Mouse (Mus musculus): ENCODE measurements around the gene Pgghg. TPM values are rescaled to one million over a fixed set of nuclear protein-coding genes. Genes with fewer than 3 reads are reported as not detected.
"Not testable (repeated sequence)": the region's sequence is repeated elsewhere in the genome, so short reads cannot be mapped to it uniquely, and the experiment has no call there.

The Pgghg gene
- polyA plus RNA-seq, 1 experiment from 2014 or later: 6.3 TPM

GRCm38 (mm10) chr7:140975465-140975864 lies 34.3 kb downstream of the Pgghg start:
- Histone ChIP-seq H3K9ac (replicated peaks) (no peak overlapping the region), H3K4me2 (no peak overlapping the region), H3K36me3 (no peaks in the 10 kb centered on the region), H3K4me3 (replicated peaks) (no peak overlapping the region), H3K27me3 (replicated peaks) (0 out of 2 replicates have a peak, but pooled peaks cover 3% of the 10 kb centered on the region), H3K9me3 (replicated peaks) (no peaks in the 10 kb centered on the region), H3K4me1 (peaks cover 10% of the 10 kb centered on the region; the same call in 1 of the 2 replicates), H3K27ac (replicated peaks) (no peak overlapping the region)
- no peak for ATAC-seq (ENCODE audit: low FRiP score)
- WGBS: 32% methylated on average over 3 of the region's 3 CpGs

DNA sequence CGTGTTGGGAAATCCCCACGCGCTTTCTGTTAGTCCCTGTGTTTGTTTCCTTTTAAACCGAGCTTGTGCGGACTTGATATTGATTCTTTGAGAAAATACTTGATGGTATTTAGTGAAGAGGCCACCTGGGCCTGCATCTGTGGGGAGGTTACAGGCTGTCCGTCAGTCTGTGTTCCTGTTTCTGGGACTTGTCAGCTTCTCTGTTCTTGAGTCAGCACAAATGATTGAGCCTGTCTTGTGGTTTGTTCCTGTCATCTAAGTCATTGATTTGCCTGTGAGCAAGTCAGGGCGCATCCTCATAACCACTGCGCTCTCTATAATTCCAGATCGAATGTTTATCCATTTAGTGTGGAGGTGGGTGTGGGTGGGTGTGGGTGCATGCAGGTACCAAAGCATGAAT lies 35.5 kb downstream of the Pgghg start:
- H3K9me3 ChIP-seq (replicated peaks); H3K27ac ChIP-seq (replicated peaks); H3K36me3 ChIP-seq; H3K4me2 ChIP-seq; H3K4me3 ChIP-seq (replicated peaks); ATAC-seq (ENCODE audit: low FRiP score); H3K27me3 ChIP-seq (replicated peaks); H3K9ac ChIP-seq (replicated peaks): not testable (repeated sequence)
- WGBS: 93% methylated on average over 9 of the region's 9 CpGs
- peaks cover 10% of the 10 kb centered on the region; the same call in 1 of the 2 replicates for H3K4me1 ChIP-seq

- ATAC-seq (ENCODE audit: low FRiP score): no peak
- Histone ChIP-seq H3K4me1 (no peaks in the 10 kb centered on the region), H3K27me3 (replicated peaks) (no peaks in the 10 kb centered on the region), H3K4me2 (no peak overlapping the region), H3K9me3 (replicated peaks) (no peaks in the 10 kb centered on the region), H3K9ac (replicated peaks) (no peak overlapping the region), H3K36me3 (no peaks in the 10 kb centered on the region), H3K27ac (replicated peaks) (no peak overlapping the region), H3K4me3 (replicated peaks) (no peak overlapping the region)
- WGBS: 94% methylated on average over 8 of the region's 8 CpGs
These were observed 40.5 kb downstream of the Pgghg start for GRCm38 (mm10) chr7:140981704-140982103.

DNA sequence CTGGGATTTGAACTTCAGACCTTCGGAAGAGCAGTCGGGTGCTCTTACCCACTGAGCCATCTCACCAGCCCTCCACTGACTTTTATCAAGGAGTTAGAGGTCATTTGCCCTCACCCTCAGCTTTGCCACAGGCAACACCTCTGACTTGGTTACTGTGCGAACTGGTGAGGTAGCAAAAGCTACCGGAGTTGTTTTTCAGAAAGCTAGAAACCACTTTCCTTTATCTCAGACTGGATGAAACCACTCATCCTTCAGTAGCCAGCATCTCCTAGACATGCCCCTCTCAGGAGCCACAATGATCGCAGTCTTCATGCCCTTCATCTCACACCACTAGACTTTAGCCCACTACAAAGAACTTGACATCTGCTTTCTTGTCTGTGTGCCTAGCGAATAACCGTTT lies 41.8 kb downstream of the Pgghg start:
- no peak overlapping the region for H3K9ac ChIP-seq (replicated peaks)
- no peaks in the 10 kb centered on the region for H3K27me3 ChIP-seq (replicated peaks)
- WGBS: 94% methylated on average over 7 of the region's 7 CpGs
- H3K27ac ChIP-seq (replicated peaks): no peak overlapping the region
- H3K9me3 ChIP-seq (replicated peaks): no peaks in the 10 kb centered on the region
- ATAC-seq (ENCODE audit: low FRiP score): no peak
- no peak overlapping the region for H3K4me2 ChIP-seq
- H3K36me3 ChIP-seq: no peaks in the 10 kb centered on the region
- H3K4me1 ChIP-seq: no peaks in the 10 kb centered on the region
- H3K4me3 ChIP-seq (replicated peaks): no peak overlapping the region

- H3K9me3 ChIP-seq (replicated peaks): no peaks in the 10 kb centered on the region
- no peak overlapping the region for H3K4me2 ChIP-seq
- no peaks in the 10 kb centered on the region for H3K4me1 ChIP-seq
- H3K4me3 ChIP-seq (replicated peaks): no peak overlapping the region
- H3K36me3 ChIP-seq: no peaks in the 10 kb centered on the region
- no peak overlapping the region for H3K9ac ChIP-seq (replicated peaks)
- H3K27me3 ChIP-seq (replicated peaks): no peaks in the 10 kb centered on the region
- no peak overlapping the region for H3K27ac ChIP-seq (replicated peaks)
- ATAC-seq (ENCODE audit: low FRiP score): no peak
- 91% methylated on average over 17 of the region's 17 CpGs for WGBS
These were observed 46.3 kb downstream of the Pgghg start for GRCm38 (mm10) chr7:140987182-140988138.

GRCm38 (mm10) chr7:140989022-140989421 lies 47.8 kb downstream of the Pgghg start:
- no peak overlapping the region for H3K27ac ChIP-seq (replicated peaks)
- WGBS: 82% methylated on average over 4 of the region's 4 CpGs
- no peaks in the 10 kb centered on the region for H3K9me3 ChIP-seq (replicated peaks)
- no peaks in the 10 kb centered on the region for H3K4me1 ChIP-seq
- no peak overlapping the region for H3K4me2 ChIP-seq
- ATAC-seq (ENCODE audit: low FRiP score): no peak
- no peak overlapping the region for H3K9ac ChIP-seq (replicated peaks)
- H3K36me3 ChIP-seq: no peaks in the 10 kb centered on the region
- H3K4me3 ChIP-seq (replicated peaks): no peak overlapping the region
- H3K27me3 ChIP-seq (replicated peaks): no peaks in the 10 kb centered on the region

DNA sequence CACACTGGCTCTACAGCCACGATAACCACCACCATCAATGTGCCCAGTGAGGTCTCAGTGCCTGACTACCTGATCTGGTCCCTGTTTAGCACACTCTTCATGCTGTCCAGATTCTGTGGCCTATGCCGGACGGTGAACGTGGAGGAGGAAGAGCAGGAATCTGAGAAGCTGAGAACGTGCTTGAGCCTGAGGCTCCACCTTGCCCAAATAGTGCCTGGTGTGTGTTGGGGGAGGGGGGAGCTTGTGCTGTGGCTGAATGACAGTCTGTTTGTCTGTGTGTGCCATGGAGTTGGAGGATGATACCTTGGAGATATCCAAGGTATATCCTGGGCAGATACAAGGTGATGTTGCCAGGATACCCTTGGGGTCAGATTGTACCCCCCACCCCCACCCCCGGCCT lies 49.0 kb downstream of the Pgghg start:
- ATAC-seq (ENCODE audit: low FRiP score): no peak
- no peaks in the 10 kb centered on the region for H3K27me3 ChIP-seq (replicated peaks)
- 76% methylated on average over 6 of the region's 6 CpGs for WGBS
- H3K4me1 ChIP-seq: no peaks in the 10 kb centered on the region
- no peaks in the 10 kb centered on the region for H3K36me3 ChIP-seq
- H3K9ac ChIP-seq (replicated peaks): no peak overlapping the region
- H3K9me3 ChIP-seq (replicated peaks): no peaks in the 10 kb centered on the region
- H3K27ac ChIP-seq (replicated peaks): no peak overlapping the region
- H3K4me2 ChIP-seq: no peak overlapping the region
- no peak overlapping the region for H3K4me3 ChIP-seq (replicated peaks)

DNA sequence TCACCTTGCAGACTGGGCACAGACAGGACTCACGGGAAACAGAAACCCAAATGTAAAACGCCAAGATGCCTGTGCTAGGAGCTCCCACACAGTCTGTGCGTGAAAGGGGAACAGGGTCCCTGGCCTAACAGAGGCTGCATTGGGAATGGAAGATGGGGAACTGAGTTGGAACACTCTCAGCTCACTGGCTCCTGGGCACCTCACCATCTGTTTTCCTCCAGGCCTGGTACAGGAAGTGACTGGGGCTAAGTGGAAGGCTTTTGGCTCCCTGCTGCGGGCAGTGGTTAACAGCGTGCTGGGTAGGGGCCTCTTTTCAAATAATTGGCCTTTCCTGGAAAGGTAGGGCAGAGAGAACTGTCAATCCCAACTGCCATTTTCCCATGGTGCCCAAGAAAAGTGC lies 49.4 kb downstream of the Pgghg start:
- ATAC-seq (ENCODE audit: low FRiP score): no peak
- WGBS: 76% methylated on average over 5 of the region's 5 CpGs
- Histone ChIP-seq H3K9me3 (replicated peaks) (no peaks in the 10 kb centered on the region), H3K9ac (replicated peaks) (no peak overlapping the region), H3K36me3 (no peaks in the 10 kb centered on the region), H3K27me3 (replicated peaks) (no peaks in the 10 kb centered on the region), H3K4me1 (no peaks in the 10 kb centered on the region), H3K4me3 (replicated peaks) (no peak overlapping the region), H3K4me2 (no peak overlapping the region), H3K27ac (replicated peaks) (no peak overlapping the region)

GRCm38 (mm10) chr7:140991117-140991689 lies 50.0 kb downstream of the Pgghg start:
- H3K36me3 ChIP-seq: no peaks in the 10 kb centered on the region

More at GRCm38 (mm10) chr7:140991117-140991689, 50.0 kb downstream of the Pgghg start:
- H3K9ac ChIP-seq (replicated peaks): no peak overlapping the region
- 93% methylated on average over 14 of the region's 14 CpGs for WGBS
- H3K27me3 ChIP-seq (replicated peaks): no peaks in the 10 kb centered on the region
- no peak overlapping the region for H3K27ac ChIP-seq (replicated peaks)
- no peaks in the 10 kb centered on the region for H3K4me1 ChIP-seq
- H3K4me3 ChIP-seq (replicated peaks): no peak overlapping the region
- H3K9me3 ChIP-seq (replicated peaks): no peaks in the 10 kb centered on the region
- no peak overlapping the region for H3K4me2 ChIP-seq
- no peak for ATAC-seq (ENCODE audit: low FRiP score)

Other genes starting within 250 kb of the Pgghg start
- gene Olfr541, start 244.1 kb upstream of the Pgghg start, polyA plus RNA-seq (2015; fragmentation: Nextera tagmentation; extraction: Ambion mirVana): not detected in 2 replicates
- not detected in 2 replicates for gene Cyp2e1, start 177.7 kb upstream of the Pgghg start, polyA plus RNA-seq (2015; fragmentation: Nextera tagmentation; extraction: Ambion mirVana)
- gene Syce1, start 153.5 kb upstream of the Pgghg start, polyA plus RNA-seq (2015; fragmentation: Nextera tagmentation; extraction: Ambion mirVana): 0.47 and 0.73 TPM in 2 replicates
- gene Zfp941, start 119.2 kb upstream of the Pgghg start, polyA plus RNA-seq (2015; fragmentation: Nextera tagmentation; extraction: Ambion mirVana): 29.4 and 33.1 TPM in 2 replicates
- gene Urah, start 106.4 kb upstream of the Pgghg start, polyA plus RNA-seq (2015; fragmentation: Nextera tagmentation; extraction: Ambion mirVana): 0.23 and 0.46 TPM in 2 replicates
- gene Scgb1c1, start 95.8 kb upstream of the Pgghg start, polyA plus RNA-seq (2015; fragmentation: Nextera tagmentation; extraction: Ambion mirVana): not detected in 2 replicates
- gene Odf3, start 93.6 kb upstream of the Pgghg start, polyA plus RNA-seq (2015; fragmentation: Nextera tagmentation; extraction: Ambion mirVana): not detected in 2 replicates
- not detected in 2 replicates for gene Gm45785, start 85.1 kb upstream of the Pgghg start, polyA plus RNA-seq (2015; fragmentation: Nextera tagmentation; extraction: Ambion mirVana)
- 91.9 and 94.8 TPM in 2 replicates for gene Ric8a, start 84.4 kb upstream of the Pgghg start, polyA plus RNA-seq (2015; fragmentation: Nextera tagmentation; extraction: Ambion mirVana)
- 45.8 and 49.1 TPM in 2 replicates for gene Bet1l, start 83.8 kb upstream of the Pgghg start, polyA plus RNA-seq (2015; fragmentation: Nextera tagmentation; extraction: Ambion mirVana)
- gene Psmd13, start 59.4 kb upstream of the Pgghg start, polyA plus RNA-seq (2015; fragmentation: Nextera tagmentation; extraction: Ambion mirVana): 253 and 254 TPM in 2 replicates
- gene Sirt3, start 59.1 kb upstream of the Pgghg start, polyA plus RNA-seq (2015; fragmentation: Nextera tagmentation; extraction: Ambion mirVana): 61.9 and 67.8 TPM in 2 replicates
- gene Cox8b, start 40.9 kb upstream of the Pgghg start, polyA plus RNA-seq (2015; fragmentation: Nextera tagmentation; extraction: Ambion mirVana): 1.5 and 4.8 TPM in 2 replicates
- 0.67 and 5.6 TPM in 2 replicates for gene Nlrp6, start 20.5 kb upstream of the Pgghg start, polyA plus RNA-seq (2015; fragmentation: Nextera tagmentation; extraction: Ambion mirVana)
- gene Ifitm5, start 8.9 kb downstream of the Pgghg start, polyA plus RNA-seq (2015; fragmentation: Nextera tagmentation; extraction: Ambion mirVana): 3.0 and 4.5 TPM in 2 replicates
- not detected in 2 replicates for gene Gm45717, start 14.5 kb downstream of the Pgghg start, polyA plus RNA-seq (2015; fragmentation: Nextera tagmentation; extraction: Ambion mirVana)
- gene Ifitm2, start 14.6 kb downstream of the Pgghg start, polyA plus RNA-seq (2015; fragmentation: Nextera tagmentation; extraction: Ambion mirVana): 197 and 409 TPM in 2 replicates
- gene Ifitm1, start 25.8 kb downstream of the Pgghg start, polyA plus RNA-seq (2015; fragmentation: Nextera tagmentation; extraction: Ambion mirVana): 20.6 and 115 TPM in 2 replicates
- gene Ifitm3, start 69.4 kb downstream of the Pgghg start, polyA plus RNA-seq (2015; fragmentation: Nextera tagmentation; extraction: Ambion mirVana): 50.1 and 243 TPM in 2 replicates
- gene Ifitm6, start 76.5 kb downstream of the Pgghg start, polyA plus RNA-seq (2015; fragmentation: Nextera tagmentation; extraction: Ambion mirVana): 1.7 and 1.8 TPM in 2 replicates
- not detected in 2 replicates for gene Gm17387, start 87.7 kb downstream of the Pgghg start, polyA plus RNA-seq (2015; fragmentation: Nextera tagmentation; extraction: Ambion mirVana)
- 39.3 and 51.2 TPM in 2 replicates for gene B4galnt4, start 119.7 kb downstream of the Pgghg start, polyA plus RNA-seq (2015; fragmentation: Nextera tagmentation; extraction: Ambion mirVana)
- gene Pkp3, start 136.8 kb downstream of the Pgghg start, polyA plus RNA-seq (2015; fragmentation: Nextera tagmentation; extraction: Ambion mirVana): 0.18 and 8.4 TPM in 2 replicates
- gene Sigirr, start 159.2 kb downstream of the Pgghg start, polyA plus RNA-seq (2015; fragmentation: Nextera tagmentation; extraction: Ambion mirVana): 3.3 and 7.8 TPM in 2 replicates
- gene Ano9, start 176.4 kb downstream of the Pgghg start, polyA plus RNA-seq (2015; fragmentation: Nextera tagmentation; extraction: Ambion mirVana): 0.60 and 1.4 TPM in 2 replicates
- 83.2 and 86.7 TPM in 2 replicates for gene Ptdss2, start 181.0 kb downstream of the Pgghg start, polyA plus RNA-seq (2015; fragmentation: Nextera tagmentation; extraction: Ambion mirVana)
- gene Rnh1, start 231.5 kb downstream of the Pgghg start, polyA plus RNA-seq (2015; fragmentation: Nextera tagmentation; extraction: Ambion mirVana): 50.0 and 69.8 TPM in 2 replicates

Measured in neural tube, embryonic 15.5 days (tissue).